Mouse (Mus musculus) midbrain, postnatal 0 days (tissue): Measurements from ENCODE around the gene Slc12a7. TPM values are rescaled to one million over a fixed set of nuclear protein-coding genes. Genes with fewer than 3 reads are reported as not detected.

Experiments used
- ATAC-seq: fragments of 200-750 bp; cut with Nextera tagmentation; 2 replicates; pipeline ENCODE4 v1.8.0; 2017; ENCODE audit warnings: moderate number of reproducible peaks, mild to moderate bottlenecking, moderate TSS enrichment, moderate library complexity; ENCODE audit not compliant: low FRiP score
- DNase-seq: peaks from one replicate; pipeline ENCODE4 v3.0.0-alpha.2; 2015; ENCODE audit warnings: low spot score
- H3K27ac ChIP-seq: fragments of 300-500 bp; sonication (generic); 2 replicates; pipeline ENCODE4 v1.5.1; 2014; ENCODE audit warnings: low read depth, mild to moderate bottlenecking, low read length, mixed read lengths
- H3K27me3 ChIP-seq: fragments of 300-500 bp; sonication (generic); 2 replicates; pipeline ENCODE4 v1.6.1; 2014; ENCODE audit warnings: low read length, control low read depth, mixed read lengths; ENCODE audit not compliant: insufficient read depth
- H3K36me3 ChIP-seq: fragments of 300-500 bp; sonication (generic); 2 replicates; pipeline ENCODE4 v1.6.1; 2014; ENCODE audit warnings: low read length, control low read depth, mixed read lengths; ENCODE audit not compliant: insufficient read depth
- H3K4me1 ChIP-seq: fragments of 300-500 bp; sonication (generic); 2 replicates; pipeline ENCODE4 v1.6.1; 2014; ENCODE audit warnings: mild to moderate bottlenecking, control low read depth, antibody characterized with exemption, low read length, mixed read lengths; ENCODE audit not compliant: insufficient read depth
- H3K4me2 ChIP-seq: fragments of 300-500 bp; sonication (generic); 2 replicates; pipeline ENCODE4 v1.6.1; 2014; ENCODE audit warnings: low read depth, mild to moderate bottlenecking, low read length, mixed read lengths; ENCODE audit not compliant: poor library complexity, severe bottlenecking
- H3K4me3 ChIP-seq: fragments of 300-500 bp; sonication (generic); 2 replicates; pipeline ENCODE4 v1.5.1; 2014; ENCODE audit warnings: low read depth, mild to moderate bottlenecking, low read length, moderate library complexity
- H3K9ac ChIP-seq: fragments of 300-500 bp; sonication (generic); replicated peaks from 2 replicates; pipeline ENCODE4 v1.6.1; 2014; ENCODE audit warnings: mild to moderate bottlenecking, low read length, moderate library complexity, mixed read lengths; ENCODE audit not compliant: poor library complexity, severe bottlenecking
- H3K9me3 ChIP-seq: fragments of 300-500 bp; sonication (generic); 2 replicates; pipeline ENCODE4 v1.6.1; 2016; ENCODE audit warnings: low read length, control low read depth
- CTCF ChIP-seq: IDR thresholded peaks from 2 replicates; pipeline ENCODE4 v1.5.1; 2016; ENCODE audit warnings: antibody characterized with exemption, mild to moderate bottlenecking
- WGBS: fragments of 180-500 bp; shearing (Covaris S2); extraction: QIAGEN DNeasy Blood & Tissue Kit; methylation state at CpG from one replicate; pipeline ENCODE4 v1.1.7; 2014; 5-methylcytosine and 5-hydroxymethylcytosine counted together
- polyA plus RNA-seq: library from polyadenylated mRNA; unstranded; fragments of >200 nt; fragmentation: Nextera tagmentation; extraction: Ambion mirVana; gene quantifications from 2 replicates; pipeline ENCODE4 v1.2.1, GENCODE M21; 2015
- total RNA-seq: library from RNA; depleted of rRNA; stranded (reverse); fragments of >200 nt; gene quantifications from 2 replicates; pipeline ENCODE4 v1.2.3, GENCODE M21; 2014

Gene Slc12a7
- total and polyA plus RNA-seq, 2 experiments from 2014 or later = 4.7 to 8.9 TPM

- DNase-seq (no peak), ATAC-seq (no peak)
- no peaks in the 10 kb centered on the region for H3K9me3 ChIP-seq
- no peak overlapping the region for H3K4me2 ChIP-seq
- no peak overlapping the region for H3K27ac ChIP-seq
- no peaks in the 10 kb centered on the region for H3K27me3 ChIP-seq
- no peak overlapping the region for H3K9ac ChIP-seq
- no peak for TF ChIP-seq CTCF
- 73% methylated on average over 6 of the region's 6 CpGs for WGBS
- H3K4me3 ChIP-seq = no peak overlapping the region
- H3K4me1 ChIP-seq = no peaks in the 10 kb centered on the region
- peaks cover 9% of the 10 kb centered on the region for H3K36me3 ChIP-seq
Observed at GRCm38 (mm10) chr13:73816338-73816737, 83.4 kb downstream of the Slc12a7 start.

GRCm38 (mm10) chr13:73818921-73819320 lies 86.0 kb downstream of the Slc12a7 start:
- Histone ChIP-seq H3K9ac (no peak overlapping the region), H3K27ac (no peak overlapping the region), H3K4me3 (no peak overlapping the region), H3K9me3 (no peaks in the 10 kb centered on the region), H3K4me2 (no peak overlapping the region), H3K4me1 (no peaks in the 10 kb centered on the region), H3K27me3 (no peaks in the 10 kb centered on the region), H3K36me3 (peaks cover 18% of the 10 kb centered on the region)
- DNase-seq (no peak), ATAC-seq (no peak)
- 87% methylated on average over 3 of the region's 3 CpGs for WGBS
- no peak for TF ChIP-seq CTCF

GRCm38 (mm10) chr13:73821251-73821650 lies 88.4 kb downstream of the Slc12a7 start:
- WGBS = 97% methylated on average over 7 of the region's 7 CpGs
- H3K4me1 ChIP-seq = no peaks in the 10 kb centered on the region
- no peak for TF ChIP-seq CTCF
- no peak for ATAC-seq
- H3K9me3 ChIP-seq = no peaks in the 10 kb centered on the region
- no peak overlapping the region for H3K9ac ChIP-seq
- no peak for DNase-seq
- no peak overlapping the region for H3K4me2 ChIP-seq
- peaks cover 29% of the 10 kb centered on the region for H3K36me3 ChIP-seq
- no peaks in the 10 kb centered on the region for H3K27me3 ChIP-seq
- H3K27ac ChIP-seq = no peak overlapping the region
- H3K4me3 ChIP-seq = no peak overlapping the region

- WGBS = 69% methylated on average over 4 of the region's 4 CpGs
- Histone ChIP-seq H3K4me3 (no peak overlapping the region), H3K27me3 (no peaks in the 10 kb centered on the region), H3K4me2 (no peak overlapping the region), H3K4me1 (no peaks in the 10 kb centered on the region), H3K9me3 (no peaks in the 10 kb centered on the region), H3K36me3 (peaks cover 33% of the 10 kb centered on the region), H3K27ac (no peak overlapping the region), H3K9ac (no peak overlapping the region)
- DNase-seq (peak; percentile 44), ATAC-seq (no peak)
- peak; percentile 74 for TF ChIP-seq CTCF
Observed at GRCm38 (mm10) chr13:73822187-73822800, 89.4 kb downstream of the Slc12a7 start.

GRCm38 (mm10) chr13:73823711-73824110 lies 90.8 kb downstream of the Slc12a7 start:
- no peak overlapping the region for H3K27ac ChIP-seq
- no peak overlapping the region for H3K9ac ChIP-seq
- no peaks in the 10 kb centered on the region for H3K9me3 ChIP-seq
- ATAC-seq = no peak
- no peak for DNase-seq
- H3K36me3 ChIP-seq = peaks cover 33% of the 10 kb centered on the region
- no peak for TF ChIP-seq CTCF
- no peak overlapping the region for H3K4me3 ChIP-seq
- 90% methylated on average over 6 of the region's 6 CpGs for whole genome bisulfite sequencing
- H3K4me1 ChIP-seq = no peaks in the 10 kb centered on the region
- H3K4me2 ChIP-seq = no peak overlapping the region
- no peaks in the 10 kb centered on the region for H3K27me3 ChIP-seq

GRCm38 (mm10) chr13:73827243-73827642 lies 94.3 kb downstream of the Slc12a7 start:
- no peaks in the 10 kb centered on the region for H3K9me3 ChIP-seq
- no peak for TF ChIP-seq CTCF
- peaks cover 23% of the 10 kb centered on the region; the same call in 1 of the 2 replicates for H3K36me3 ChIP-seq
- WGBS = 58% methylated on average over 8 of the region's 8 CpGs
- ATAC-seq (no peak), DNase-seq (peak; percentile 39)
- H3K4me2 ChIP-seq = no peak overlapping the region
- H3K4me3 ChIP-seq = no peak overlapping the region
- no peak overlapping the region for H3K27ac ChIP-seq
- no peak overlapping the region for H3K9ac ChIP-seq
- no peaks in the 10 kb centered on the region for H3K27me3 ChIP-seq
- H3K4me1 ChIP-seq = no peaks in the 10 kb centered on the region
